8 mouse cellular contexts compared by ENCODE assay signal in the genomic region with DNA sequence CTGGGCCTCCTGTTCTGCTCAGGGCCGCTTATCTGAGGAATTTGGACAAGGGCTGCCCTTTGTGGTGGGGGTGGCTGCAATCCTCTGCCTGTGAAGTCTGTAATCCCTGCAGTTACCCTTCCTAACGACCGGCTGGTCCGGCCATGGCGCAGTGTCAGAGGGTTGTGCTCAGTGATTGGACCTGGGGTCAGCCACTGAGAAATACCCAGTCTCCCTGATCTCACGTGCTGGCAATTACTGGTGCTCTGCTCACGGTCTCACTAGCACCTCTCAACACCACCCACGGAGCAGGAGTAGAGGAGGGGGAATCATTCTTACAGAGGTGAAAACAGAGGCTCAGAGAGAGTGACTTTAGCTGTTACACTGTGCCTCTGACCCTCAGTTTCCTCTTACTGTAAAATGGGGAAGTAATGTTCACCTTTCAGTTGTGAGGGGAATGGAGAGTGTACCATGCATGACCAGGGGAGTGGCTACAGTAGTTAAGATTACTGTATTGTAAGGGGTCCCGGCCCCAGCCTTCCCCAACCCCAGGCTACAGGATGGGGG. TPM values are rescaled to one million over a fixed set of nuclear protein-coding genes. Genes with fewer than 3 reads are reported as not detected.
DNase-seq lines count a peak whose midpoint lies in the region; ATAC-seq and TF ChIP-seq lines count a peak whose summit lies in the region.

No protein-coding gene starts in this region.

- peak overlapping the region; percentile 73 for H3K4me2 ChIP-seq in forebrain, embryonic 15.5 days (replicated peaks)
- H3K4me2 ChIP-seq in kidney, embryonic 14.5 days (replicated peaks; ENCODE audit: low read depth, low read length) = peak overlapping the region; percentile 71

- 10% methylated on average over 9 of the region's 9 CpGs for WGBS in forebrain, embryonic 15.5 days
- 10% methylated on average over 9 of the region's 9 CpGs for WGBS in kidney, embryonic 14.5 days
- WGBS in macrophage (ENCODE audit: missing documents) = 14% methylated on average over 9 of the region's 9 CpGs

- H3K27ac ChIP-seq in ES-E14 (ENCODE audit: insufficient read depth, low read depth, low read length, poor library complexity, severe bottlenecking) = no peak overlapping the region
- H3K27ac ChIP-seq in forebrain, embryonic 15.5 days (replicated peaks) = no peak overlapping the region
- peak overlapping the region; percentile 61; the same call in 1 of the 2 replicates for H3K27ac ChIP-seq in kidney, embryonic 14.5 days (ENCODE audit: low read depth, low read length)
- peak overlapping the region; percentile 24; the same call in 1 of the 2 replicates for H3K27ac ChIP-seq in macrophage

- H3K4me1 ChIP-seq in ES-E14 (ENCODE audit: control insufficient read depth in 2 of 2, insufficient read depth in 2 of 2, low read length in 2 of 2, poor library complexity in 1 of 2) = peaks cover 5 to 28% of the 10 kb centered on the region in 2 experiments; a peak in 2 of 4 replicates
- H3K4me1 ChIP-seq in forebrain, embryonic 15.5 days = peaks cover 53% of the 10 kb centered on the region
- peaks cover 61% of the 10 kb centered on the region for H3K4me1 ChIP-seq in kidney, embryonic 14.5 days (ENCODE audit: control insufficient read depth, insufficient read depth, low read length)

- H3K4me3 ChIP-seq in ES-E14 (ENCODE audit: insufficient read depth in 1 of 2, low read depth in 1 of 2, low read length in 2 of 2, poor library complexity in 1 of 2, severe bottlenecking in 1 of 2) = peak overlapping the region; percentile 92 to 97
- peak overlapping the region; percentile 100 for H3K4me3 ChIP-seq in forebrain, embryonic 15.5 days
- H3K4me3 ChIP-seq in kidney, embryonic 14.5 days (ENCODE audit: low read length) = peak overlapping the region; percentile 64
- H3K4me3 ChIP-seq in macrophage (ENCODE audit: inconsistent target) = peak overlapping the region; percentile 28; the same call in 1 of the 2 replicates

- H3K36me3 ChIP-seq in ES-E14 (ENCODE audit: control insufficient read depth, insufficient read depth, low read length, poor library complexity, severe bottlenecking) = peaks cover 2% of the 10 kb centered on the region; the same call in 1 of the 2 replicates
- H3K36me3 ChIP-seq in forebrain, embryonic 15.5 days = no peaks in the 10 kb centered on the region
- H3K36me3 ChIP-seq in kidney, embryonic 14.5 days (ENCODE audit: control insufficient read depth, insufficient read depth, low read length) = no peaks in the 10 kb centered on the region
- no peaks in the 10 kb centered on the region for H3K36me3 ChIP-seq in macrophage (ENCODE audit: inconsistent target)

- no peak for ATAC-seq in forebrain, embryonic 15.5 days (replicated peaks)
- no peak for ATAC-seq in kidney, embryonic 14.5 days (ENCODE audit: low FRiP score, low TSS enrichment)

- DNase-seq in 3134 (ENCODE audit: extremely low read depth, insufficient read length, low spot score) (peak; percentile 29), ES-E14 (ENCODE audit: low read depth, low spot score) (no peak)
- peak; percentile 62 for DNase-seq in testis, postnatal 10 days (ENCODE audit: low spot score)
- no peak for DNase-seq in thymus, postnatal 10 days (ENCODE audit: low spot score in 2 of 2)
- DNase-seq in left cerebral cortex, adult 9 months (ENCODE audit: low spot score in 2 of 2) = no peak

- H3K9me3 ChIP-seq in ES-E14 (ENCODE audit: control insufficient read depth, insufficient read depth, low read depth, low read length) = no peaks in the 10 kb centered on the region
- H3K9me3 ChIP-seq in forebrain, embryonic 15.5 days = no peaks in the 10 kb centered on the region
- H3K9me3 ChIP-seq in kidney, embryonic 14.5 days (ENCODE audit: control insufficient read depth, low read length) = no peaks in the 10 kb centered on the region

- H3K79me2 ChIP-seq in macrophage (ENCODE audit: inconsistent target) = no peaks in the 10 kb centered on the region

- H3K27me3 ChIP-seq in forebrain, embryonic 15.5 days = no peaks in the 10 kb centered on the region
- H3K27me3 ChIP-seq in kidney, embryonic 14.5 days (ENCODE audit: control insufficient read depth, insufficient read depth, low read length) = no peaks in the 10 kb centered on the region

- H3K9ac ChIP-seq in ES-E14 (ENCODE audit: insufficient read depth, low read depth, low read length, poor library complexity, severe bottlenecking) = peak overlapping the region; percentile 42; the same call in 1 of the 2 replicates
- peak overlapping the region; percentile 94 for H3K9ac ChIP-seq in forebrain, embryonic 15.5 days (replicated peaks)
- H3K9ac ChIP-seq in kidney, embryonic 14.5 days (ENCODE audit: low read depth, low read length) = peak overlapping the region; percentile 71

- in situ Hi-C loops in ES-E14 (cut with MboI; ENCODE audit: low sequenced_read_pairs in 2 of 2, unreplicated experiment in 2 of 2) = no loop called here

TF ChIP-seq in ES-E14, 5 proteins besides CTCF, POLR2A, EP300 and RAD21:
- TF ChIP-seq HCFC1 (IDR thresholded peaks at IDR 0.05; ENCODE audit: borderline replicate concordance, insufficient read depth, low read length) (no peak), ZNF384 (IDR thresholded peaks at IDR 0.05; ENCODE audit: low read depth, low read length) (no peak)
TF ChIP-seq in ES-E14: peak in this region for 0.

RNA-seq across cellular contexts. Expression of a gene that starts 2.3 kb away (rescaled TPM):
- total RNA-seq in ES-E14 (2012; rRNA removed) = 11.6 TPM in 2 replicates
- polyA plus RNA-seq in forebrain, embryonic 15.5 days (2015; fragmentation: Nextera tagmentation; extraction: Ambion mirVana) = 5.7 and 6.1 TPM in 2 replicates
- 12.2 and 16.9 TPM in 2 replicates for polyA plus RNA-seq in kidney, embryonic 14.5 days (2014; fragmentation: Nextera tagmentation; extraction: Ambion mirVana)
- 1 to 10 TPM in 18 of 26 experiments, under 1 TPM in 8; 0.36 to 5.7 (median 1.9) TPM for total RNA-seq in macrophage (2018; cell fraction: chromatin; rRNA removed)
- total RNA-seq in macrophage (2018; cell fraction: cytosol; rRNA removed) = 1 to 10 TPM; 2.6 to 5.8 (median 4.4) TPM
- total RNA-seq in macrophage (2018; cell fraction: nucleus; rRNA removed) = 1 to 10 TPM; 1.4 to 8.5 (median 2.7) TPM
- polyA plus RNA-seq in macrophage (2018) = 3.5 to 9.1 TPM (median 3.9 TPM) in 3 replicates

RNA-seq across cellular contexts. Expression of a gene that starts 33.2 kb away (rescaled TPM):
- 38.0 and 44.1 TPM in 2 replicates for total RNA-seq in ES-E14 (2012; rRNA removed)
- 136 TPM in 2 replicates for polyA plus RNA-seq in forebrain, embryonic 15.5 days (2015; fragmentation: Nextera tagmentation; extraction: Ambion mirVana)
- polyA plus RNA-seq in kidney, embryonic 14.5 days (2014; fragmentation: Nextera tagmentation; extraction: Ambion mirVana) = 105 and 126 TPM in 2 replicates
- 10 to 100 TPM; 32.2 to 61.0 (median 47.4) TPM for total RNA-seq in macrophage (2018; cell fraction: chromatin; rRNA removed)
- total RNA-seq in macrophage (2018; cell fraction: cytosol; rRNA removed) = 10 to 100 TPM; 66.4 to 91.8 (median 78.1) TPM
- 10 to 100 TPM; 53.1 to 95.2 (median 76.3) TPM for total RNA-seq in macrophage (2018; cell fraction: nucleus; rRNA removed)
- 48.3 to 76.8 TPM (median 72.3 TPM) in 3 replicates for polyA plus RNA-seq in macrophage (2018)

RNA-seq across cellular contexts. Expression of a gene that starts 37.2 kb away (rescaled TPM):
- 3.5 and 5.0 TPM in 2 replicates for total RNA-seq in ES-E14 (2012; rRNA removed)
- polyA plus RNA-seq in forebrain, embryonic 15.5 days (2015; fragmentation: Nextera tagmentation; extraction: Ambion mirVana) = 3.5 and 4.2 TPM in 2 replicates
- polyA plus RNA-seq in kidney, embryonic 14.5 days (2014; fragmentation: Nextera tagmentation; extraction: Ambion mirVana) = 1.8 and 2.3 TPM in 2 replicates
- total RNA-seq in macrophage (2018; cell fraction: chromatin; rRNA removed) = 1 to 10 TPM in 14 of 26 experiments, under 1 TPM in 1, not detected in 11; 0.74 to 5.6 (median 1.8) TPM
- total RNA-seq in macrophage (2018; cell fraction: cytosol; rRNA removed) = not detected
- 1 to 10 TPM in 8 of 26 experiments, not detected in 18; 1.5 to 3.1 (median 1.9) TPM for total RNA-seq in macrophage (2018; cell fraction: nucleus; rRNA removed)
- not detected in 3 replicates for polyA plus RNA-seq in macrophage (2018)

RNA-seq across cellular contexts. Expression of a gene that starts 38.1 kb away (rescaled TPM):
- 0.37 and 0.71 TPM in 2 replicates for total RNA-seq in ES-E14 (2012; rRNA removed)
- polyA plus RNA-seq in forebrain, embryonic 15.5 days (2015; fragmentation: Nextera tagmentation; extraction: Ambion mirVana) = 0.23 and 0.24 TPM in 2 replicates
- 0.14 TPM in 1 of 2 replicates, not detected in the other for polyA plus RNA-seq in kidney, embryonic 14.5 days (2014; fragmentation: Nextera tagmentation; extraction: Ambion mirVana)
- total RNA-seq in macrophage (2018; cell fraction: chromatin; rRNA removed) = under 1 TPM in 2 of 26 experiments, not detected in 24; 0.56 to 0.57 TPM
- under 1 TPM in 1 of 26 experiments, not detected in 25; 0.09 TPM for total RNA-seq in macrophage (2018; cell fraction: cytosol; rRNA removed)
- not detected for total RNA-seq in macrophage (2018; cell fraction: nucleus; rRNA removed)
- not detected in 3 replicates for polyA plus RNA-seq in macrophage (2018)

RNA-seq across cellular contexts. Expression of a gene that starts 49.5 kb away (rescaled TPM):
- 9.4 and 14.8 TPM in 2 replicates for total RNA-seq in ES-E14 (2012; rRNA removed)
- polyA plus RNA-seq in forebrain, embryonic 15.5 days (2015; fragmentation: Nextera tagmentation; extraction: Ambion mirVana) = 25.9 and 26.4 TPM in 2 replicates
- polyA plus RNA-seq in kidney, embryonic 14.5 days (2014; fragmentation: Nextera tagmentation; extraction: Ambion mirVana) = 15.6 and 20.0 TPM in 2 replicates
- 100 to 1,000 TPM in 2 of 26 experiments, 10 to 100 TPM in 24; 17.3 to 114 (median 35.7) TPM for total RNA-seq in macrophage (2018; cell fraction: chromatin; rRNA removed)
- 10 to 100 TPM; 19.7 to 54.7 (median 39.3) TPM for total RNA-seq in macrophage (2018; cell fraction: cytosol; rRNA removed)
- total RNA-seq in macrophage (2018; cell fraction: nucleus; rRNA removed) = 100 to 1,000 TPM in 2 of 26 experiments, 10 to 100 TPM in 24; 25.3 to 122 (median 46.9) TPM
- polyA plus RNA-seq in macrophage (2018) = 30.1 to 43.5 TPM (median 34.6 TPM) in 3 replicates

Comparison
In these comparisons a context has a peak if more than half of its experiments do, and no peak if none do; other contexts are left out.
1. DNase-seq: peak in 3134 (single experiment) and testis, postnatal 10 days (single experiment); none in ES-E14 (single experiment), thymus, postnatal 10 days (0 of 2) and left cerebral cortex, adult 9 months (0 of 2).
2. H3K27ac ChIP-seq: peak in kidney, embryonic 14.5 days (single experiment) and macrophage (single experiment); none in ES-E14 (single experiment) and forebrain, embryonic 15.5 days (single experiment).
3. H3K4me3 ChIP-seq: peak in every context shown above with its lines; median percentile 100 in forebrain, embryonic 15.5 days; 94 in ES-E14; 64 in kidney, embryonic 14.5 days; 28 in macrophage.
4. H3K9ac ChIP-seq: peak in every context shown above with its lines; median percentile 94 in forebrain, embryonic 15.5 days; 71 in kidney, embryonic 14.5 days; 42 in ES-E14.